Mouse (Mus musculus) embryonic fibroblast, embryonic 13.5 days (primary cell): ENCODE data around the gene Cramp1l. TPM values are rescaled to one million over a fixed set of nuclear protein-coding genes. Genes with fewer than 3 reads are reported as not detected.

Source experiments
- H3K27ac ChIP-seq: 2 replicates; pipeline ENCODE4 v1.5.1; 2012; ENCODE audit warnings: low read length, control low read depth, inconsistent platforms; ENCODE audit not compliant: insufficient read depth
- H3K4me1 ChIP-seq: 2 replicates; pipeline ENCODE4 v1.6.1; 2011; ENCODE audit warnings: low read length; ENCODE audit not compliant: control insufficient read depth, insufficient read depth
- H3K4me3 ChIP-seq: 2 replicates; pipeline ENCODE4 v1.5.1; 2011; ENCODE audit warnings: mild to moderate bottlenecking, control low read depth, low read length; ENCODE audit not compliant: insufficient read depth
- CTCF ChIP-seq: IDR thresholded peaks from 2 replicates; pipeline ENCODE4 v1.5.1; 2011; ENCODE audit warnings: mild to moderate bottlenecking, control low read depth, low read length, moderate library complexity, borderline replicate concordance; ENCODE audit not compliant: insufficient read depth
- POLR2A ChIP-seq: IDR thresholded peaks from 2 replicates; pipeline ENCODE4 v1.6.1; 2011; ENCODE audit warnings: low read depth, mild to moderate bottlenecking, control low read depth, low read length, moderate library complexity
- polyA plus RNA-seq: library from polyadenylated mRNA; stranded (reverse); fragments of >200 nt; gene quantifications from 2 replicates; pipeline ENCODE4 v1.2.4, GENCODE M21; 2011; ENCODE audit warnings: low read depth; ENCODE audit not compliant: missing spikeins, insufficient read length

Gene Cramp1l
- polyA plus RNA-seq, 1 experiment, result 14.3 TPM

DNA sequence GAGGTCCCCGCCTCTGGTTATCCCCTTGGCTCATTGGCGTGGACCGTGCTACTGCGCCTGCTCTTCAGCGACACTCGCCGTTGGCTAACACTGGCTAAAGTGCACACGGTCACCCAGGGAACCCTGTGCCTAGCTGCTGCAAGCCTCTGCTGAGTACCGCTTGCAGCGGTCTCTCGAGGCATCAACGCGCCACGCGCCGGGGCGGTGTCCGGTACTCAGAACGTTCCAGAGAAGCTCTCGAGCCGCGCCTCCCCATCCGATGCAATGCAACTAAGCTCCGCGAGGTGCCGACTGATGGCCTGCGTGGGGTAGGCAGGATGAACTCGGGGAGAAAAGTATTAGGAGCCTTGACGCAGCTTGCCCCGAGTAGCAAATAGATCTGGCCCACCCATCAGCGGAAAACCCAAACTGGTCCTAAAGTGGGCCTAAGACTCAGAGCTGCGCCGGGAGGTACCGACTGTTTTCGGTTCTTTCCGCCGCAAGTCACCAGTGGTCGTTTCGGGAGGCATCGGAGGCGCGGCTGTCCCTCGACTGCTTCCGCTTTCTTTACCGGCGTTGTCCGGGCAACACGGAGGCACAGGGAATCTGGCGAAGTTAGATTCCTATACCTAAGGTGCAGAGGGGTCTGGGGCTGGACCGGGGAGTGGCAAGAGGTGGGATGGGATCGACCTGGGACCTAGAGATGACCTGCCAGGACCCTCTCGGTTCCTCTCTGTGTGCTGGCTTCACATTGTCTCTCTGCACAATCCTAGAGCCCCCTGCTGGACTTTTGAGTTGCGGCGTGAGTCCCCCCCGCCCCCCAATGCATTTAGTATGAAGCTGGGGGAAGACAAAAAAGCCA, 924 bp upstream of the Cramp1l start:
- no peaks in the 10 kb centered on the region for H3K4me1 ChIP-seq
- peak overlapping the region; percentile 84 for H3K4me3 ChIP-seq
- peak overlapping the region; percentile 37 for H3K27ac ChIP-seq
- TF ChIP-seq CTCF (no peak), POLR2A (peak; percentile 91)

DNA sequence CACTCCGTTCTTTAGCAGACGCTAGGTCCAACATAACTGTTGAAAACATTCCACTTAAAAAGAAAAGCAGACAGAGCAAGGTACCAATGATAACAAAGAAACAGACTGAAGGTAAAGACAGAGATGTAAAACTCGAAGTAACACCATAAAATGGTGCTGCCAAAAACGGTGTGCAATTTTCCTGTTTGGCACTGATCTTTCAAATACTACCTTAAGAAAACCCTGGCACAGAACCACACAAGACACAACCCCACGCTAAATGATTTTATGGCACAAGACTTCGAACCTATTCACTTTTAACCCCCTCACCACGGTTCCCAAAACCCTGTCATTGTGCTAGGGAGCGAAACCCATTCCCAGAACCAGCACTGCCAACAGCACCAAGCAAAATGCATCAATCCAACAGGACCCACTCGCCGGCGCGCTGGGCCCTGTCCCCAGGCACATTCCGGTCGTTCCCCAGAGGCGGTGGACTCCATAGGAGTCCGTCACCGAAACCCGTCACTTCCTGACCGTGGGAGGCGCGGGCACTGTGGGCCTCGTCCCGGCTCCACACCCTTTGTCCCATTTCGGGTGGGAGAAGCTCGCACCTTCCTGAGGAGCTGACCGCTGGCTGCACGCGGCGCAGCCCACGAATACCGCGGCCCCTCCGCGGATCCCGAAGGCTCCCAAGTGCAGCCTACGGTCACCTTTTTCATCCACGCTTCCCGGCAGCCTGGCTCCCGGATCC, 582 bp downstream of the Cramp1l start:
- H3K4me1 ChIP-seq, result no peaks in the 10 kb centered on the region
- peak overlapping the region; percentile 93 for H3K4me3 ChIP-seq
- H3K27ac ChIP-seq, result peak overlapping the region; percentile 45
- TF ChIP-seq CTCF, result no peak
- peak; percentile 18; the same call in 1 of the 2 replicates for TF ChIP-seq POLR2A

DNA sequence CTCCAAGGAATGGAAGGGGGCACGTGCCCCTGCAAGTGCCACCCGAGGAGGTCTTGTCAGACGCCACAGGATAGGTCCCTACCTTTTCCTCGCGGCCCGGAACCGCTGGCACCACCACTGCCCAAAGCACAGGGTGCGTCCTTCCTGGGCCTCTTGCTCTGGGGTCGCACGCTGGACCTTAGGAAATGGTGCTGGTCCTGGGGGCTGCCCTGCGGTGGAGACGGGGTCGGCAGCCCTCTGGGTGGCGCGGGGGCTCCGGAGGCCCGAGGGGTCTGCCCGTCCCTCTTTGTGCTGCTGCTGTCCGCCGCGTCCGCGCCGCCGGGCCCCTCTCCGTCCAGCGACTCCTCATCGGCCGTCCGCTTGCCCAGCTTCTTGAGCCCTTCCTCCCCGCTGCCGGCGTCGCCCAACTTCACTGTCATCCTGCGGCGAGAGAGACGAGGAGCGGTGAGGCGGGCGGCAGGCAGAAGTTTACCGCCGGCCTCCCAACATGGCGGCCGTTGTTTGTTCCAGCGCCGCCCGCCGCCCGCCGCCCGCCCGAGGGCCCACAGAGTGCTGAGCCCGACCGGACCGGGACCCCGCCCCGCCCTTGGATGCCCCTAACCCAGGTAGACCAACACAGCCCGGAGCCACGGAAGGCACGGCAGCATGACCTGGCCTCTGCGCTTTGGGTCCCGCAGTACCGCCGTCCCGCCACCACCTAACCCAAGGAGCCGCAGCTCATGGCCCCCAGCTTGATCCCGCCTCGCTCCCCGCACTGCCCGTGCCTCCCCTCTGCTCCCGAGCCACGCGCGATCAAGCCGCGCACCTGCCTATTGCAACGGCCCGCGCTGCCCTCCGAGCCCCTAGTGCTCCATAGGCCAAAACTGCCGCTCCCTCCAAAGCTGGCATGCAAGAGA, 1.7 kb downstream of the Cramp1l start:
- no peak for TF ChIP-seq CTCF
- peak; percentile 24 for TF ChIP-seq POLR2A
- Histone ChIP-seq H3K27ac (peak overlapping the region; percentile 69), H3K4me1 (no peaks in the 10 kb centered on the region), H3K4me3 (peak overlapping the region; percentile 93)

DNA sequence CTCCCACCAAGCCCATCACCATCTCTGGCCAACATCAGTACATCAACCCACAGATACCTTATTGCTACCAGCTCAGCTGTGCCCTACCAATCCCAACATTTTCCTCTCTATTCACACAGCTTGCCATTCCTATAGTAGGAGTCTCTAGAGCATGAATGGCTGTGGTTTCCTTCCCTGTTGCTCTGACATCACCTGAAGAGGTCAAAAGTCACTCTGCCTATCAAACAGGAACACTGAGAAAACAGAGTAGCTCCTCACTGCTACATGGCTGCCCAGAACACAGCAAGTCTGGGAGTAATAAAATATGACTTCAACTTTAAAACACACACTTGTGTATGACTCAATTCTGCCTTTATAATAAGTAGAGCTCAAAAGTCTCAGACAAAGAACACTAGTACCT, 8.1 kb downstream of the Cramp1l start:
- no peak overlapping the region for H3K4me3 ChIP-seq
- H3K27ac ChIP-seq, result no peak overlapping the region
- H3K4me1 ChIP-seq, result no peaks in the 10 kb centered on the region
- TF ChIP-seq CTCF (no peak), POLR2A (no peak)

DNA sequence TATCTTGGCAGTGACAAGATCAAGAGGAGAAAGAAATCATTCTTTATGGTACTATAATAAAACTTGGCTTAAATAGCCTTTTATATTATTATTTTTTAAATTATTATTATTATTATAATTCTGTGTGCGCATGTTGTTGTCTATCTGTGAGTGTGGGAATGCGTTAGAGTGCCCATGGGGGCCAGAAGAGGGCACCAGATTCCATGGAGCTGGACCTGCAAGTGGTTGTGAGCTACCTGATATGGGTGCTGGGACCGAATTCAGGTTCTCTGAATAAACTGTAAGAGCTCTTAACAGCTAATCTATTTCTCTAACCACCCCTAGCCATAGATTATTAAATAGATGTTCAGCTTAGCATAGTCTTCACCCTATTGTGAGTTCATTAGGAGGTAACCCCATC, 10.5 kb downstream of the Cramp1l start:
- Histone ChIP-seq H3K4me1 (no peaks in the 10 kb centered on the region), H3K4me3 (no peak overlapping the region), H3K27ac (no peak overlapping the region)
- TF ChIP-seq CTCF (no peak), POLR2A (no peak)

DNA sequence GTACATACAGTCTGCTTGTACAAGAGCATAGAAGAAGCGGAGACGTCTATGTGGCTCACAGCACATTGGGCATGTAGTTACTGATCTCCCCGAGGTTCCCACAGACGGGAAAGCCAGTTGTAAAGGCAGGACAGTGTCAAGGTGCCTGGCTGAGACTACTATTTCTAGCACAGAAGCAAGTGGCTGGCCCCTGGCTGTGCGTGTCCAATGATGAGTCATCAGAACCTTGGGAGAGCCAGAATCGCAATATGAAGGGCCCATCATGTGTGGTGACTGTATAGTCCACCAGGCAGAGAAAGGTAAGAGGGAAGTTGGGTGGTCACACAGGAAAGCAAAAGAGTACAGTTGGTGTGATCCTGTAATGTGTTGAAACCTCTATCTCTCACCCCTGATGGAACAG, 20.9 kb downstream of the Cramp1l start:
- Histone ChIP-seq H3K4me3 (no peak overlapping the region), H3K27ac (no peak overlapping the region), H3K4me1 (no peaks in the 10 kb centered on the region)
- TF ChIP-seq CTCF (no peak), POLR2A (no peak)

DNA sequence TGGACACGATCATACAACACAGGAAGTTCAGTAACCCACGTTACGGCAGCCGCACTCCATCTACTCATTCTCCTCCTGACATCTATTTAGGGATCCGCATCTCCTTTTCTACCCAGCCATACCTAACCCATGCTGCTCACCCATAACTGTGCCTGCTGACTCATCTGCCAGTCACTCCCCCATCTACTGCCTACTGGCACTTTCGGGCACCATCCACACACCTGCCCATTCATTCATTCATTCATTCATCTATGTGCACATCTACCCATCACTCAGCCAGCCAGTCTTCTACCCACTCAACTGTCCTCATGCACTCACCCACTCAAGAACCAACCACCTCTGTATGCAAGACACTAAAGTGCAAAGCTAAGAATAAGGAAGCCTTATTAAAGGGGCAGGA, 28.4 kb downstream of the Cramp1l start:
- no peak overlapping the region for H3K27ac ChIP-seq
- TF ChIP-seq POLR2A, result no peak
- TF ChIP-seq CTCF, result no peak
- no peaks in the 10 kb centered on the region for H3K4me1 ChIP-seq
- H3K4me3 ChIP-seq, result no peak overlapping the region

DNA sequence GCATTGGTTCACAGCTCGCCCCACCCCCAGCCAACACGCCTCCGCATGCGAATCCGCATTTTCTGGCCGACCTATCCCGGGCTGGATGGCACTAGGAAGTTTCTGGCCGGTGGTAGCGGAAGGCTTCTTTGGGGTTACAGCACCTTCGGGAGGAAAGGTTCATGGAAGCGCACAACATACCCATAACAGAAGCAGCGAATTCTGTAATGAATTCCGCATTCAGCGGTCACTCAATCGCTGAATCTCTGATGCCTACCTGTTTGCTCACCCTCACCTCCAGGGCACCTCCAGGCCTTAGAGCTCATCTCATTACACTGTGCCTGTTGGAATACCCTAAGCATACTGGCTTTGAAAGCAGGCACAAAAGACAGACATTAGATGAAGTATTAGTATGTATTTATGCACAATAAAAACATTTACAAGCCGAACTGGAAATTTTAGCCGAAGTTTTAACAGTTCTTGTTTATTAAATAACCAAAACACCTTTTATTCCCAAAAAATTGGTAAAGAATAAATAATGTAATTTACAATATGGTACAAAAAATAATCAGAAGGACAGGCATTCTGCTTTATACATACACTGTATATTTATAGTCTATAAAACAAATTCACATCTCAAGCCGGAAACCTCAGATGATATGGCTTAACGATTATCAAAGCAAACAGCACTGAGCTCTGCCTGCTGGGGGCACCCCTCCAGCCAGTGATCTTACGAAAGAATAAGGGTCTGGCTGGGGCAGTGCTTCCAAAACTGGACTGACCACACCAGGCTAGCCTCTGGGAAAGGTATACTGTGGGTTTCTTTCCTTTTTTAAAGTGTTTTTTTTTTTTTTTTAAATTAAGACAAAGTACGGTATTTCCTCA, 54.5 kb downstream of the Cramp1l start:
- peak overlapping the region; percentile 5; the same call in 1 of the 2 replicates for H3K27ac ChIP-seq
- peak overlapping the region; percentile 36 for H3K4me3 ChIP-seq
- TF ChIP-seq POLR2A (peak; percentile 67), CTCF (no peak)
- peaks cover 2% of the 10 kb centered on the region for H3K4me1 ChIP-seq
